Mouse (Mus musculus) R1 (cell line): ENCODE results near the gene Tenm2.

Experiments used
- DNase-seq: peaks from one replicate; pipeline ENCODE4 v3.0.0-alpha.2; 2018; ENCODE audit warnings: low read depth, low spot score

Gene Tenm2

DNA sequence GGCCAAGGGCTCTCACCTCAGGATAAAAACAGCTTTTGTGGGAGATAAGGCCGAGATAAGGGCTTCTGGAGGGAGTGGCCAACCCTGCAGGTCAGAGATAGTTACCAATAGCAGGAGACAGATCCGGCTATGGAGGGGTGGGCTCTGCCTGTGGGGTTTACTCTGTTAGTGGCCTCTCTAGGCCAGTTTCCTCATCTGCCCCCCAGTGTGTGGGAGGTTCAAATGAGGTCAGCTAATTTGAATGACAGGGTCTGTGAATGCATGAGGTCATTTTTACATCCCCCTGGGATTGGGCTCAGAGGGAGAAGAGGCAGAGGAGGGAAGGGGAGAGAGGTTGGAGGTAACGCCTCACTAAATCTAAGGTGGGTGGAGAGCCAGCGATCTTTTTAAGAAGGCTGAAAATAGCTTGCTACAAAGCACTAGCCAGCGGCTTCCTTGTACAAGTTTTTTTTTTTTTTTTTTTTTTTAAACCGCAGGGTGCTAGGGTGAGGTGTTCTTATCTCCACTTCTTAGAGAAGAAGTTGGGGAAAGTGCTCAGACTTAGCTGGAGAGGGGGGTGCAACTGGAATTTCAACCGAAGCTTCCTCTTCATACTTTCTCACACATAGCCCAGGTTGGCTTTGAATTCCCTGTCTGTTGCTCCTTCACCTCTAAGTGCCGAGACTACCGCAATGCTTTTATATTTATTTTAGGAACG, 1235.0 kb downstream of the Tenm2 start:
- peak; percentile 20 for DNase-seq

DNA sequence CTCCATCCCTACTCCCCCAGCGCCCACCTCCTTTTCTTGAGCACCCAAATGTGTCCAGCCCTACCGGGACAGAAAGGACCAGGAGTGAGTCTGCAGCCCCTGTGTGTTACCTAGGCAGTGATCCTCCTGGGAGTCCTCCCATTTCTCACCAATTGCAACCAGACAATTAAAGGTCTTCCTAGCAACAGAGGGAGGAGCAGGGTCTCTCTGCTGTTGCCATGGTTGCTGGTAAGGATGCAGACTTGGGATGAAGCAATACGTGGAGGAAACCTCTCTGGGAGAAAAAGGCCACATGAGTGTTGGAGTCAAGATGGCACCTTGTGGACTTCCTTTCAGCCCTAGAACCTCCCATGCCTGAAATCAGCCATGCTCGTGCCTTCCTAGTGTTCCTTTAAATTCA, 1235.7 kb downstream of the Tenm2 start:
- peak; percentile 34 for DNase-seq

DNA sequence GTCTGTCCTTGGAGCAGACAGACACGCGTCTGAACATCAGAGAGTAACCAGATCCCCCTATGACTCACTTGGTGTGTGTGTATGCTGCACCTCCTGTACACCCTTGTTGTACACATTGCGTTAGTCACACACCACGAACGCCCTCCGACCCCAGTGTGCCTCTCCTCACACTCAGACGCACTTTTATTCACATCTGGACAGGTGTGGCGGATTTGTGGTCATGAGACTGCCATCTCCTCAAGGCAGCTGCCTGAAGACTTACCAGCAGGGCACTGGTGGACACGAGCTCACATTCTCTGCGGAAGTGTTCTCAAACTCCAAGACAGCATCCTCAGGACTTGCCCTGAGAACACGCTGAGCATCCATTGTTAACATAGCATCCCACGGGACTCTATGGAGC, 1237.7 kb downstream of the Tenm2 start:
- DNase-seq: no peak

DNA sequence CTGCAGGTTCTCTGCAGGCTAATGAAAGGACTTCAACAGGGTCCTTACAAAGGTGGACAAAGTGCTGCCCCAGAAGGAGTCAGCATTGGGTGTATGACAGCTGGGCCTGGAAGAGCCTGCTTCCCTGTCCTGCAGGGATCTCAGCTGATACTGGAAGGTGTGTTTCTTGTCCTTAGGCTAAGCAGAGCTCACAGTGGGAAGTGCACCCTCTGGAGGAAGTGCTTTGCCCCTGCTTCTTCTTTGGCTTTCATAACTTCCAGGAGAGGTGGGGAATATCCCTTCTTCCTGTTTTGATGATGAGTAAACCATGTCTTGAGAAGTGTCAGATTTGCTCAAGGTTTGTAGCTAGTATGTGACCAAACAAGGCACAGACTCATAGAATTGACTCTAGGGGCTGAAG, 1240.5 kb downstream of the Tenm2 start:
- DNase-seq: peak; percentile 48

DNA sequence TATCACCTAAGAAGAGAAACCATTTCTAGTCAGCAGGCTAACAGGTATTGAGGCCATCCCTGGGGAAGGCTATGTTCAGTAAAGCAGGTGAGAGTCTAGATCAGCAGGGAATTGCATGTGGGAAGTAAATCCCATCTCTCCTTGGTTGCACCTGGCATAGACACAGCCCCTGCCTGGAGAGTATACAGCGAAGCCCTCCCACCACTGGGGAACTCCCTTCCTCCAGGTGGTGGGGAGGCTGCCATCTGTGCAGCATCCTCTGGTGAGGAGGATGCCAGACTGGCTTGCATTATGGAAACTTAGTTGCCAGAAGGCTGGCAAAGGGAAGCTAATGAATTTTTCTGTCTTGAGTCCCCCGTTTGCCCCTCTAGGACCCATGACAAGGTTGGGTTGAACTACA, 1243.9 kb downstream of the Tenm2 start:
- no peak for DNase-seq

DNA sequence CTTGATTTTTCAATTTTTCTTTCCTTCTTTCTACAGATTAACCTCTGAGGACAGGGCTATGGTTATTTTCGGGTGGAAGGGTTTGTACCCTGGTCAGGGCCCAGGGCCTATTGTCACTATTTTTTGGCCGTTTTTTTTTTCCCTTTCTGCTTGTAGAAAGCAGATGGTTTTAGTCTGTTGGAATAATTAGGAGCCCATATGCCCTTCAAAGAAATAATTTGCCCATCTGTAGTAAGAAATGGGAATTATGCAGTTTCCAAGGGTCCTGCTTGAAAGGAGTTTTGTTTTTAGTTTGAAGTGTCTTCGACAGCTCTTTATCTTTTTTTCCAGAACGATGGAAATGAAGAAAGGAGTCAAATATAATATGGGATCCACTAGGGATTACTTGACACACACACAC, 1245.8 kb downstream of the Tenm2 start:
- no peak for DNase-seq

DNA sequence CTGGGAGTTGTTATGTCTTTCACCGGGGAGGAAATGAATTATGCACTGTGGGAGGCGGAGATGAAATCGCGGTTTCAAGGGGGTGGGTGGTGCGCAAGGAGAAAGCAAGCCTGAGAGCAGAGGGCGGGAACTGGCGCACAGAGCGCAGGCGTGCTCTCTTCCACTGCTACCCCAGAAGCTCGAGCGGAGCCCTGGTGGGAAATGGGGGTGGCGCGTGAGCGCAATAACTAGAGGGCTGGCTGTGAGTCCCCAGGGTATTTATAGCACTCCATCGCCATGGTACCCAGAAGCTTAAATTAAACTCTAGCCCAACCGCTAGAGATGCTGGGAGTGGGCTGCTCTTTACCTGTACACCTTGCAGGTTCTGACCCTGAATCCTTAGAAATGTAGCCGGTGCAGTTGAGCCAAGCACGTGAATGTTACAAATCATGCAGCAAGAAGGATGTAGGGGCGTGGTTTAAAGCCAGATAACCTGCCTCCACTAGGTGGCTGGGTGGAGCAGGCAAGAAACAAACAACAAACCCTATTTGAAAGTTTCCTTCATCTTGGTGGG, 1249.8 kb downstream of the Tenm2 start:
- DNase-seq: peak; percentile 80

DNA sequence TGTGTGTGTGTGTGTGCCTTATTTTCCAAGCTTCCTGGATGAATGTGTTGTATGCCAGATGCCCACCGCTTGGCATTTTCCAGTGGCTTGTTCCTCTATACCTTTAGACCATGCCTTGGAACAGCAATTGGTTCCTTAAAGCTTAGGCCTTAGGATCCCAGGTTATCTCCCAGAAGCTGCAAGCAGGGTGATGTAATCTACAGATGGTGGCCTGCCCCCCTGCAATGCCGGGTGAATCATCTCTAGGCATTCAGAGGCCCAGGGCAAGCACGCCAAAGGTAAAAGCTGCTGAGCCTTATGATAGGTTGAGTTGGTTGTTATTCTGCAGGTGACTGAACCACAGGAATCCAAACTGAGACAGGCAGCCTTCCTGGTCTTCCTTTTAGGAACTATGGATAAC, 1253.0 kb downstream of the Tenm2 start:
- peak; percentile 32 for DNase-seq

DNA sequence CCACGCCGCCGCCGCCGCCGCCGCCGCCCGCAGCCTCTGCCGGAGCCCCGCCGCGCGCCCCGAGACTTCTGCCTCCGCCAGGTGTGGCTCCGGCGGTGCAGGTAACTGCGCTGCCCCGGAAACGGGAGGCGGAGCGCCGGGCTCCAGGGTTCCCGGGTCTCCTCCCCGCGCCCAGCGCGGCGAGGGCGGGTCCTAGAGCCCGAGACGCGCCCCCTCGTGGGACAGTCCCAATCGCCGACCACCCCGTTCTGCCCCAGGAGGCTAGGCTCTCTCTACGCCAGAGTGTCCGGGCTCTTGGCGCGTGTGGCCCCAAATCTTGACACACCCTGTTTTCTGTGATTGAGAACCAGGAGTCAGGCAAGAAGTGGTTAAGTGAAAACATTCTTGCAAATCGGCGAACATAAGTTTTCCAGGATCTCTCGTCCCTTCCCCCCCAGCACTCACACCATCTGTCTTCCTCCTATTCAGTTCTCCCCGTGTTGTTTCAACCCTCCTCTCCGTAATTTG, 1255.3 kb downstream of the Tenm2 start, which contains the start of gene Wwc1:
Wwc1 (minus strand) TSS at position 117 of the 507 bp plus-strand sequence.
- peak; percentile 84 for DNase-seq

DNA sequence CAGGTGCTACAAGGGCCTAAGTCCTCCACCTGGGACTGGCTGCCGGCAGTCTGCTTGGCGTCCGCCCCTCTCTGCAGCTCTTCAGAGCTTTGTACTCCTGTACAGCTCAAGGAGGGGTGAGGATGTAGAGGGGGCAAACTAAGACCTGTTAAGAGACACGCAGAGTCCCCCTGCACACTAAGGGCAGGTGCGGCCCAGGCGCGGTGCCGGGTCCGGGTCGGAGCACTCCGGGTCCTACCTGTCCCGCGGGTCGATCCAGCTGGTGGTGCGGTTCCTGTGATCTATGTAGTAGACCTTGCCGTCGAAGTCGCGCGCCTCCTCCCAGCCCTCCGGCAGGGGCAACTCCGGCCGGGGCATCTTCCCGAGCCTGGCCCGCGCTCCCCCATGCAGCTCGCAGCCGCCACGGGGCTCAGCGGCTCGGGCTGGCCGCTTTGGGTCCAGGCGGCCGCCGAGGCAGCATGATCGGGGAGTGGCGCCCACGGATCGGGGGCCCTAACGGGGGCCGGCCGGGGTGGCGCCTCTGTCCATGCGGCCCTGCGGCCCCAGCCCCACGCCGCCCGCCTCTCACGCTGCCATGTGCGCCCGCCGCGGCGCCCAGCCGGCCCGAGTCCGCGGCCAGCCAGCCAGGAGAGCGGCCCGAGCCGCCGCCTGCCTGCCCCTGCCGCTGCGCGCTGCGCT, 1255.9 kb downstream of the Tenm2 start:
- DNase-seq: peak; percentile 65

DNA sequence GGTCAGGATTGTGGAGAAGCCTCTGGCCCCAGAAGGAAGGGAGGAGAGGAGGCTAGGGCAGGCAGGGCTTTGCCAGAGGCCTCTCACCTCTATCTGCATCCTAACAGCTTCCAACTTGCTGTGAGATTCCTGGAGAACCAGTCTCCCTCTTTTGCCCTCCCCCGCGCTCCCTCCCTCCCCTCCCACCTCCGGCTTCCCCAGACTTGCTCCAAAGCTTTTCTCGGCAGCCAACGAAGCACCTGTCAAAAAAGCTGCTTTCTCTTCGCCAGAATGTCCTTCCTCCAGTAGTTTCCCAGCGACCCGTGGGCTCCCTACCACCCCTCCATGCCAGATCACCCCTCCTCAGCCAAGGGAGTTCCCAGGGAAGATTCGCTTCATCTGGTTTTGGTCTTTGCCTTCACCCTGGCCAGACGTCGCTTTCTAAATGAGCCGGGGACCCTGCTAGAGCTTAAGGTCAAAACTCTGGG, 1256.5 kb downstream of the Tenm2 start:
- DNase-seq: peak; percentile 42

DNA sequence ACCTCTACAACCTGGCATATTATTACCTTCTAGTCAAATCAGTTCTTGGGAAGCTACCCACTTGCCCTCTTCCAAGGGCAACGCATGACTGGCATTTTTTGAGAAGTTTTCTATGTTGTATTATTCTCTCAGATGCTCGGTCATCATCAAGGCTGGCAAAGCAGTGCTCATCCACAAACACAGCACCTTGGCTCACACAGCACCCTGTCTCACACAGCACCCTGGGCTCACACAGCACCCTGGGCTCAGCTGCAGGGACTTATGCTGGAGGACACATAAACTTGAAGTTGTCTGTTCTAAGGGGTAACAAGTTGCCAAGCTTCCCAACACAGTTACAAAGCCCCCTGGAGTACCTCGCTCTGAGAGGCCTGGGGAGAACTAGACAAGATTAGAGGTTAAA, 1258.0 kb downstream of the Tenm2 start:
- no peak for DNase-seq

DNA sequence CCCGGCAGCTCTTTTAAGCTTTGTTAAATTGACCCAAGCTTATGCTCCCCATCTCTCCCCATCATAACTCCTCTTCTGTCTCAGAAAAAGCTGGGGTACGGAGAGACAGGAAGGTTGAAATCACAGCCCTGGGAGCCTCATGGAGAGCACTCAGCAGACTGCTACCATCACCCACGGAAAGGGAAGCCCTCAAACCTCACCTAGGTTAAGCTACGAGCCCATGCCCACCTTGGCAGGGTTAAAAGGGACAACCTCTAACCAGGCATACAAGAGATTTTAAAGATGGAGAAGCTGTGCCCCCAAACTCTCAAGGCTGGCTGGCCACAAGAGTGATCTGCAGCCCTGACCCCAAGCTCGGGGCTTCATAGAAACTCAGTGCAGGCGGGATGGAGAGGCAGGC, 1258.7 kb downstream of the Tenm2 start:
- DNase-seq: no peak

DNA sequence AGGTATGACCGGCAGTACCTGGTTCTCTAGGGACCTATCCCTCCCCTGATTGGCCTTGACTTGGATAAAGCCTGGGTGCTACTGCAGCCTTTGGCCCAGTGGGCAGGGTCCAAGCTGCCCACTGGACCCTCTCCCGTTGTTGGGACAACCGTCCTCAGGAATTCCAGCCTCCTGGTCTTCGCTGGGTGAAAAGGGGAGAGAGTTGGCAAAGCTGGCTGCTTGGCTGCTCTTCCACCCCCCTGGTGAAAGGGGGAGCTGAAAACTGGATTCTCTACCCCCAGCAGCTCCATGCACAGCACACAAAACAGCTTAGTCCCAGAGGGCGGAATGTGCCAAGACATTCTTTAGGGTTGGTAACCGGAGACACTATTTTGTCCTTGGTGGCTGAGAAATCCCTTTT, 1259.3 kb downstream of the Tenm2 start:
- peak; percentile 45 for DNase-seq

DNA sequence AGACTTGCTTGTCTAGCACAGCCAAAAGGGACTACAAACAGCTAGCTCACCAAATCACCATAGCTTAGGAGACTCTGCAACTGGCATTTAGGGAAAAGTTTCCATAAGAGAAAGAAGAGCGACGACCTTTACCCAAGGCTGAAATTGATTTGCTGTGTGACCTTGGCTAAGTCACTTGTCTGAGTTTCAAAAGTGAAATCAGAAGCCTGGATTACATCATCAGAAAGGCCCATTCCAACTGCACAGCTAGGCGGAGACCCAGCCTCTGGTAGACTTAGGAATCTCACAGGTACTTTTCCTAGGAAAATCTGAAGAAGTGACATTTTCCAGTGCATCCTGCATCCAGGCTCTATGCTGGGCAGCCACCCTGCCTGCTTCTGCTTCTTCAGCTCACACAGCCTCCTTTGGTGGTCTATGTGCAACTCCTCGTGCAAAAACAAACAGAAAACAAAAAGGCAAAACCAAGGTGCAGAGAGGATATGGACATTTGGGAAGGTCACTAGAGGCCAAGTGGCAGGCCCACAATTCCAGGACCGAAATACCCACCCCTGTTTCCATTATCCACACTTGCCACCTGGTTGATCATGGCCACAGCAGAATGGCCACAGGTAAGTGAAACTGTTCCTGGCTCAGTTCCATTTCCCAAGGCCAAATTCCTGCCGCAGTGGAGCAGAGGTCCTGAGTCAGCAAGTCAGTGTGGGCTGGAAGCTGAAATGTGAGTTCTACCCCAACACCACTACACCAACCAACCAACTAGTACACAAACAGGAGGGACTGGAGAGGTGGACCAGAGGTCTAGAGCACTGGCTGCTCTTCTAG, 1260.9 kb downstream of the Tenm2 start:
- DNase-seq: no peak

DNA sequence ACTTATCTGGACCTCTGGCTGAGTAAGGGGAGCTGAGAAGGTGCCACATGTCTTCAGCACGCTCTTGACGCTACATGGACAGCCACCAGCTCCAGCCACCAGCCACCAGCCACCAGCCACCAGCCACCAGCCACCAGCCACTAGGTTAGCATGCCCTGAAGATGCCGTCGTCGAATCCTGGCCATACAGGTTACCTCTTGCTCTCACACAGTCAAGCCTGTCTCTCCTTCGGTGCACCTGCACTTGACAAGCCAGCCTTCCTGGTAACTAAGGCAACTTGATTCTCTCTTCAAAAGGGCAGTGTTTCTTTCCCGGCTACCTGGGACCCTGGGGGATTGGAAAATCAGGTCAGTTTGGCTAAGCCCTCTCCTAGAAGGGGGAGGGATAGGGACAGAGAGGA, 1262.6 kb downstream of the Tenm2 start:
- no peak for DNase-seq

DNA sequence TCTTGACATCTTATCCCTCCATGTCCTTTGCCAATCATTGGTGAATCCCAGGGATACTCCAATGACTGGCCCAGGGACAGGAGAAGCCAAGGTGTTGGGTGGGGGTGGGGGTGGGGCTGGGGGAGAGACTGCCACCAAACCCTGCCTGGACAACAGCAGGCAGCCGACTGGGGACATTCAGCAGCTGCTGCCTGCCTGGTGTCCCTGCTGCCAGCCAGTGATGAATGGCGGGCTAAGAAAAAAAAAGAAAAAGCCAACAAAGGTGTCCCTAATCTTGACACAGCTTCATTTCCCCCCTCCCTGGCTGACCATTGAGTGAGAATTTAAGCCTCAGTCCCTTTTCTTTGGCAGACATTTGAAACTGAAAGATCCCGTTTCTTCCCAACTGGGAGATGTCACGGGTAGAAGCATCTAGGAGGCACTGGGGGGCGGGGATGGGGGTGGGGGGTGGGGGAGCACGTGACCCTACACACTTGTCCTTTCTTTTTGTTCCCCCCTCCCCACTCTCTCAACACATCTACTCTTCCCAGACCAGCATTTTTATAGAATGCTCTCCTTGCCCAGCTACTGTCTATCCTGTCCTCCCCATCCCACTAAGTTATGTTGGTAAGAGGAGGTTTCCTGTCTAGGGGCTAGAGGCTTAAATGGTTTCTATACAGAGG, 1263.4 kb downstream of the Tenm2 start:
- no peak for DNase-seq

DNA sequence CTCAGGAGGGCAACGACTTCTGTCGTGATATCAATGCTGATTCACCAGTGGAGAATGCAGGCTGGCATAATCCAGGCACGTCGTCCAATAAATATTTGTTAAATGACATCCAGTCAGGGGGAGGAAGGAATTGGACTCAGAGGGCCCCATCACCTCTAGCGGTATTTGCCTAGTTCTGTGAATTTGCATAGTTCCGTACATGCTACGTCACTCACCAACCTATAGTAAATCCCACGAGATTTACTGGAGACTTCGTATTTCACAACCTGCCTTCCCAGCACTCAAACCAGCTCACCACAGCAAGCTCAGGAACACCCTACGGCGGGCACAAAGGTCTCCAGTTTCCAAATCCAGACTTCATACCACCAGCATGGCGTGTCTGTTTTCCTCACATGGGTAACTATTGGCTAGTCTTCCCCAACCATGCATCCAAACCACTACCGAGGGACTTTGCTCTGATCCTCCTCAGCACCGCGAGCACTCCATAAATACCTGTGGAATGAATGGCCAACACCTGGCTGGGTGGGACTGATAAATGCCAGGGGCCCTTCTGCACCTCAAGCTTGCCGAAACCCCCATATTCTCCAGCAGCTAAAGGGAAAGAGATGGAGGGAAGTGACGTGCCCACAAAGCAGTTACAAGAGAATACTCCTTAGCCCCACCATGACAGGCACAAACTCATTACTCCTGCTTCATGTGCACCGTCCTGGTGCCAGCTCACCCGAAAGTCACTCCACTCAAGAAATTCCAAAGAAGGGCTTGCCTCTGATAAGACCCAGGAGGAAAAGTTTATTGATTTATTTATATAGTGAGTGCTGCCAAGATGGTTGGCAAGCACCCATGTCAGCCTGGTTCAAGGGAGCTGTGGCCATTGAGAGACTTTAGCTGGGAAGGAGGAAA, 1264.7 kb downstream of the Tenm2 start:
- peak; percentile 48 for DNase-seq

DNA sequence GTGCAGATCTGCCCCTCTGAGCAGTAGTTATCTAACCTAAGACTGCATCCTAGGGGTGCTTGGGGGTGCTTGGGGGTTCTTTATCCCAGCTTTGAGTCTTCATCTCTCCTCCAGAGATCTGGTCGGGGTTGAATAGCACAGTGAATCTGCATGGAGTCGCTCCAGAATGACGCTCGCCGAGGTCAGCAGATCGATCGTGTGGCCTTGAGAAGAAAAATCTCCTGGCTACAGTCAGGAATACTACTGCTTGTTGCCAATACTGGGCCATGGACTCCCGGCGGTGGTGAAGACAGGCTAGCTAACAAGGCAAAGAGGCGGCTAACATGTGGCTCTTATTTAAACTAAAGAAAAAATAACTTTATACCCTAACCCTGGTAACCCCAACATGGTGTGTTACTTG, 1267.5 kb downstream of the Tenm2 start:
- no peak for DNase-seq

DNA sequence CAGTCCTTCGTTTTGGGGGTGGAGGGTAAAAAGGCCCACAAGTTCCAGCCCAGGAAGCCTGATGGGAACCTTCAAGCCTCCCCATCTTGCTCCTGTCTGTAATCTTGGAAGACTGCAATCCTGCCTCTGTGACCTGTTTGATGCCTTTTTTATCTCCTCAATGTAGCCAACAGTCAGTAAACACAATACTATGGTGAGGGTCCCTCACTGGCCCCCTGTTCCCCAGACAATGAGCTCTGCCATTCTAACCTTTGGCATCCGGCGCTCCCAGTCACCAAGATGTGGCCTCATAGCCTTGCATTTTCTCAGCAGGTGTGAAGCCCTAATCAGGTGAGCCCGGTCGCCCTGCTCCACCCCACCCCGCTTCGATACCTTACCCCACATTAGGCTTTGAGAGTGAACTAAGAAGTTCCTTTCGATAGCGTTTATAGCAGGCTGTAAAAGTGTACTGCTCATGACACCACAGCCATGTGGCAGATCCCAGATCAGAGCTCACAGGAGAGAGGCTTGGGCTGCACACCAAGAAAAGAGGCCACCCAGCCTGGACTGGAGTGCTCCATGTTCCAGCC, 1271.7 kb downstream of the Tenm2 start:
- no peak for DNase-seq
